Mouse (Mus musculus): ENCODE results near the gene Rgs9. TPM values are rescaled to one million over a fixed set of nuclear protein-coding genes. Genes with fewer than 3 reads are reported as not detected.

Rgs9 gene
- total and polyA plus RNA-seq, 3 experiments = 0.55 to 1.4 (median 1.2) TPM

- TF ChIP-seq MAX (IDR thresholded peaks at IDR 0.05; ENCODE audit: low read length) (peak; percentile 59), NRF1 (IDR thresholded peaks at IDR 0.05; ENCODE audit: low read depth, low read length) (no peak), CTCF (conservative IDR thresholded peaks at IDR 0.05 in 1 of 2, IDR thresholded peaks at IDR 0.05 in 1 of 2; ENCODE audit: low read depth in 2 of 2, low read length in 2 of 2) (peak; percentile 89 to 98), E2F4 (IDR thresholded peaks at IDR 0.05; ENCODE audit: insufficient replicate concordance, low read depth, low read length) (no peak), MXI1 (IDR thresholded peaks at IDR 0.05; ENCODE audit: low read depth, low read length) (no peak), ZKSCAN1 (IDR thresholded peaks at IDR 0.05; ENCODE audit: borderline replicate concordance, low read depth, low read length) (no peak), IRF4 (IDR thresholded peaks at IDR 0.05; ENCODE audit: low read depth, low read length) (peak; percentile 47; the same call in 1 of the 2 replicates), EP300 (IDR thresholded peaks at IDR 0.05; ENCODE audit: low read length) (no peak), ZC3H11A (IDR thresholded peaks at IDR 0.05; ENCODE audit: low read depth, low read length) (peak; percentile 91), NELFE (IDR thresholded peaks at IDR 0.05; ENCODE audit: low read depth, low read length) (no peak), BHLHE40 (IDR thresholded peaks at IDR 0.05; ENCODE audit: low read depth, low read length) (peak; percentile 35; the same call in 1 of the 2 replicates), ETS1 (conservative IDR thresholded peaks at IDR 0.05; ENCODE audit: low read depth, low read length) (no peak), MYC (IDR thresholded peaks at IDR 0.05; ENCODE audit: low read depth, low read length) (peak; percentile 92), USF2 (conservative IDR thresholded peaks at IDR 0.05; ENCODE audit: low read depth, low read length) (no peak), GABPA (IDR thresholded peaks at IDR 0.05; ENCODE audit: insufficient replicate concordance, low read depth, low read length) (no peak), CHD1 (IDR thresholded peaks at IDR 0.05; ENCODE audit: low read depth, low read length) (no peak), RAD21 (IDR thresholded peaks at IDR 0.05; ENCODE audit: low read depth, low read length) (peak; percentile 94), TCF12 (IDR thresholded peaks at IDR 0.05; ENCODE audit: low read depth, low read length) (no peak), TBP (conservative IDR thresholded peaks at IDR 0.05; ENCODE audit: low read depth, low read length) (no peak), CHD2 (IDR thresholded peaks at IDR 0.05; ENCODE audit: low read length) (no peak)
Measured at GRCm38 (mm10) chr11:109244635-109245360, 53.1 kb downstream of the Rgs9 start (continued).

- in situ Hi-C loops (cut with MboI; ENCODE audit: low pct_ligation_motif_present, low pct_unique_long_range_greater_than_20kb, low sequenced_read_pairs) = no loop called here
- no peak for TF ChIP-seq CHD2 (IDR thresholded peaks at IDR 0.05; ENCODE audit: low read length)
- TF ChIP-seq TCF12 (IDR thresholded peaks at IDR 0.05; ENCODE audit: low read depth, low read length) = no peak
- TF ChIP-seq HCFC1 (IDR thresholded peaks at IDR 0.05; ENCODE audit: low read depth, low read length) = no peak
- no peak for TF ChIP-seq IRF4 (IDR thresholded peaks at IDR 0.05; ENCODE audit: low read depth, low read length)
- TF ChIP-seq NRF1 (IDR thresholded peaks at IDR 0.05; ENCODE audit: low read depth, low read length) = no peak
Measured at GRCm38 (mm10) chr11:109240126-109240525, 57.8 kb downstream of the Rgs9 start.

More at GRCm38 (mm10) chr11:109240126-109240525, 57.8 kb downstream of the Rgs9 start:
- no peaks in the 10 kb centered on the region for H3K79me2 ChIP-seq (replicated peaks; ENCODE audit: control insufficient read depth, extremely low read depth, insufficient read depth, poor library complexity, severe bottlenecking)
- H3K4me3 ChIP-seq (replicated peaks in 1 of 3; ENCODE audit: low read depth in 2 of 3, low read length in 2 of 3, poor library complexity in 1 of 3) = no peak overlapping the region
- dilution Hi-C loops (cut with MboI; ENCODE audit: extremely low pct_ligation_motif_present, extremely low pct_unique_long_range_greater_than_20kb, low sequenced_read_pairs) = no loop called here
- no peak for DNase-seq (ENCODE audit: extremely low read depth)
- H3K4me1 ChIP-seq (ENCODE audit: control insufficient read depth in 1 of 2, insufficient read depth in 2 of 2) = peaks cover 3 to 16% of the 10 kb centered on the region in 2 experiments; a peak in 3 of 4 replicates
- H3K4me2 ChIP-seq (ENCODE audit: insufficient read depth, low read depth, poor library complexity, severe bottlenecking) = no peak overlapping the region
- H3K36me3 ChIP-seq (replicated peaks in 1 of 2; ENCODE audit: control insufficient read depth in 1 of 2, insufficient read depth in 1 of 2, low read length in 1 of 2) = no peaks in the 10 kb centered on the region
- H3K27ac ChIP-seq (ENCODE audit: insufficient read depth, low read depth) = no peak overlapping the region
- no peak overlapping the region for H3K9ac ChIP-seq (ENCODE audit: insufficient read depth, low read depth)
- no peaks in the 10 kb centered on the region for H3K9me3 ChIP-seq (replicated peaks; ENCODE audit: low read length)
- peaks cover 7% of the 10 kb centered on the region for H3K27me3 ChIP-seq (replicated peaks)

Measured in CH12.LX (cell line).